Mouse (Mus musculus): ENCODE data around the gene Ier5l.

Ier5l gene

GRCm38 (mm10) chr2:30470143-30470946, 3.7 kb downstream of the Ier5l start:
- no peak for DNase-seq (ENCODE audit: low read depth, low spot score)

- DNase-seq (ENCODE audit: low read depth, low spot score) = peak; percentile 36
Measured at GRCm38 (mm10) chr2:30469796-30470142, 4.2 kb downstream of the Ier5l start.

GRCm38 (mm10) chr2:30469009-30469408, 5.0 kb downstream of the Ier5l start:
- DNase-seq (ENCODE audit: low read depth, low spot score) = no peak

- no peak for DNase-seq (ENCODE audit: low read depth, low spot score)
Measured at GRCm38 (mm10) chr2:30466787-30467186, 7.2 kb downstream of the Ier5l start.

GRCm38 (mm10) chr2:30464411-30464810, 9.6 kb downstream of the Ier5l start:
- DNase-seq (ENCODE audit: low read depth, low spot score) = no peak

GRCm38 (mm10) chr2:30463904-30464330, 10.1 kb downstream of the Ier5l start:
- peak; percentile 47 for DNase-seq (ENCODE audit: low read depth, low spot score)

GRCm38 (mm10) chr2:30463341-30463761, 10.7 kb downstream of the Ier5l start:
- no peak for DNase-seq (ENCODE audit: low read depth, low spot score)

- DNase-seq (ENCODE audit: low read depth, low spot score) = no peak
Measured at GRCm38 (mm10) chr2:30459241-30459640, 14.8 kb downstream of the Ier5l start.

- DNase-seq (ENCODE audit: low read depth, low spot score) = no peak
Measured at GRCm38 (mm10) chr2:30458349-30458748, 15.7 kb downstream of the Ier5l start.

- no peak for DNase-seq (ENCODE audit: low read depth, low spot score)
Measured at GRCm38 (mm10) chr2:30456104-30456980, 17.7 kb downstream of the Ier5l start.

- no peak for DNase-seq (ENCODE audit: low read depth, low spot score)
Measured at GRCm38 (mm10) chr2:30454587-30454986, 19.4 kb downstream of the Ier5l start.

GRCm38 (mm10) chr2:30453570-30453969, 20.4 kb downstream of the Ier5l start:
- DNase-seq (ENCODE audit: low read depth, low spot score) = no peak

- no peak for DNase-seq (ENCODE audit: low read depth, low spot score)
Measured at GRCm38 (mm10) chr2:30451525-30451924, 22.5 kb downstream of the Ier5l start.

GRCm38 (mm10) chr2:30450530-30450929, 23.5 kb downstream of the Ier5l start:
- no peak for DNase-seq (ENCODE audit: low read depth, low spot score)

GRCm38 (mm10) chr2:30448371-30448770, 25.6 kb downstream of the Ier5l start:
- DNase-seq (ENCODE audit: low read depth, low spot score) = no peak

GRCm38 (mm10) chr2:30446891-30447826, 26.9 kb downstream of the Ier5l start:
- no peak for DNase-seq (ENCODE audit: low read depth, low spot score)

GRCm38 (mm10) chr2:30445312-30445711, 28.7 kb downstream of the Ier5l start:
- DNase-seq (ENCODE audit: low read depth, low spot score) = no peak

- no peak for DNase-seq (ENCODE audit: low read depth, low spot score)
Measured at GRCm38 (mm10) chr2:30444450-30444849, 29.6 kb downstream of the Ier5l start.

GRCm38 (mm10) chr2:30444006-30444405, 30.0 kb downstream of the Ier5l start:
- no peak for DNase-seq (ENCODE audit: low read depth, low spot score)

GRCm38 (mm10) chr2:30443281-30443680, 30.7 kb downstream of the Ier5l start:
- no peak for DNase-seq (ENCODE audit: low read depth, low spot score)

GRCm38 (mm10) chr2:30442498-30442890, 31.5 kb downstream of the Ier5l start:
- DNase-seq (ENCODE audit: low read depth, low spot score) = no peak
